Mouse (Mus musculus): ENCODE data around the gene Shisal2a. TPM values are rescaled to one million over a fixed set of nuclear protein-coding genes. Genes with fewer than 3 reads are reported as not detected.

Gene Shisal2a
- polyA plus RNA-seq, 1 experiment from 2014 or later = 3.2 TPM

DNA sequence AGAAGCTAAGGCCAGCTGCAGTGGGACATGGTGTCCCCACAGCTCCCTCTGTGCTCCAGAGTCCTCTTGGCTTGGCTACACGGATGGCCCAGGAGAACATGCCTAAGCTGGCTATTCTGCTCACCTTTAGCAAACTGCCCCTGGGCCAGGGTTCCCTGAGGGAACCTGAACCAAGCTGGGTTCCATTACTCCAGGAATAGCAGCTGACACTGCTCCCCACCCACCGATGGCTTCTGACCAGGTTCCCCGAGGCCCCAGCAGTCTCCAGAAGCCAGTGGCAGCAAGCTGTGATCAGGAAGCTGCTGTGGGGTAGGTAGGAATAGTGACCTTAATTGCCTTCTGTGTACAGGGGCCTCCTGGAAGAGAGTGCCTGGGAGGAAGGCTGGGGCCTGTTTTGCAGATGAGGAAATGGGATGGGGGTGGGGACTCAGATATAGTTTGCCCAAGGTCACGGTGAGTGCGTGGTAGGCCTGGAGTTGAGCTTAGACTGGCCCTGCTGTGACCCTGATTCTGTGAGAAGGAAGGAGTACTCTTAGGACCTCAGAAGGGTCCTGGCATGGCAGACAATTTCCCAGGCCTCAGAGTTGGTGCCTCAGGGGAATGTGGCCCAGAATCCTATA lies 34.8 kb downstream of the Shisal2a start:
- Histone ChIP-seq H3K4me1 (peaks cover 37% of the 10 kb centered on the region), H3K9ac (no peak overlapping the region), H3K27ac (no peak overlapping the region), H3K36me3 (no peaks in the 10 kb centered on the region), H3K4me3 (no peak overlapping the region), H3K9me3 (no peaks in the 10 kb centered on the region), H3K27me3 (replicated peaks) (no peaks in the 10 kb centered on the region), H3K4me2 (replicated peaks) (no peak overlapping the region)
- ATAC-seq (ENCODE audit: low FRiP score, low read depth) = no peak
- 62% methylated on average over 5 of the region's 5 CpGs for WGBS

DNA sequence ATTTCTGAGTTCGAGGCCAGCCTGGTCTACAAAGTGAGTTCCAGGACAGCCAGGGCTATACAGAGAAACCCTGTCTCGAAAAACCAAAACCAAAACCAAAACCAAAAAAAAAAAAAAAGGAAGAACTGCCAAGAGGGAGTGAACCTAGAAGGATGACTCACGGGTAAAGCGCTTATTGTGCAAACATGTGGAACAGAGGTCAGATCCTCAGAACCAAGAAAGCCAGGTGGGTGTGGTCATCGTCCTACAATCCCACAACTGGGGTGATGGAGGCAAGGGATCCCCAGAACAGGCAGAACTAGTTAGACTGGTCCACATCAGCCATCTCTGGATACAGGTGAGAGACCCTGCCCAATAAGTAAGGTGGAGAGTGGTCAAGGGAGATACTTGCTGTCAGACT lies 36.0 kb downstream of the Shisal2a start:
- no peak overlapping the region for H3K4me2 ChIP-seq (replicated peaks)
- H3K4me3 ChIP-seq = no peak overlapping the region
- H3K27ac ChIP-seq = no peak overlapping the region
- no peak for ATAC-seq (ENCODE audit: low FRiP score, low read depth)
- H3K4me1 ChIP-seq = peaks cover 37% of the 10 kb centered on the region
- WGBS = 88% methylated on average over 5 of the region's 5 CpGs
- H3K36me3 ChIP-seq = no peaks in the 10 kb centered on the region
- H3K9me3 ChIP-seq = no peaks in the 10 kb centered on the region
- no peaks in the 10 kb centered on the region for H3K27me3 ChIP-seq (replicated peaks)
- H3K9ac ChIP-seq = no peak overlapping the region

DNA sequence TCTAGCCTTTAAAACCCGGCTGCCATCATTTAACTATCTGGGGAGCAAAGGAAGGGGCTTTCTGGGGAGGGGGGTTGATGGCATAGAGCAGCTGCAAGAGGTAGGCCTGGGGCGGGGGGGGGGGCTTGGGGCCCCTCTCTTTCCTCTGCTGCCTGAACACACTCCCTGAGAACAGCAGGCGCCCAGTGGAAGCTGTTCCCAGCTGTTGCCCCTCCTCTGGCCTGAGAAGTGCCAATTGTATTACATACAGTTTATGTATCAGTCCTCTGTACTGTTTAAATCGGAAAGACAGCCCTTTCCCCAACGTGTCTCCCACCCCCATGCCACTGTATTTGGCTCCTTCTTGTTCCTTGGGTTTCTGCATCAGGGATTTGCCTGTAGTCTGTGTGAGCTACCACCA lies 37.3 kb downstream of the Shisal2a start:
- 34% methylated on average over 5 of the region's 5 CpGs for WGBS
- no peaks in the 10 kb centered on the region for H3K27me3 ChIP-seq (replicated peaks)
- H3K9me3 ChIP-seq = no peaks in the 10 kb centered on the region
- H3K4me2 ChIP-seq (replicated peaks) = no peak overlapping the region
- no peak overlapping the region for H3K9ac ChIP-seq
- no peak for ATAC-seq (ENCODE audit: low FRiP score, low read depth)
- H3K4me1 ChIP-seq = peaks cover 33% of the 10 kb centered on the region
- H3K4me3 ChIP-seq = no peak overlapping the region
- no peaks in the 10 kb centered on the region for H3K36me3 ChIP-seq
- no peak overlapping the region for H3K27ac ChIP-seq

DNA sequence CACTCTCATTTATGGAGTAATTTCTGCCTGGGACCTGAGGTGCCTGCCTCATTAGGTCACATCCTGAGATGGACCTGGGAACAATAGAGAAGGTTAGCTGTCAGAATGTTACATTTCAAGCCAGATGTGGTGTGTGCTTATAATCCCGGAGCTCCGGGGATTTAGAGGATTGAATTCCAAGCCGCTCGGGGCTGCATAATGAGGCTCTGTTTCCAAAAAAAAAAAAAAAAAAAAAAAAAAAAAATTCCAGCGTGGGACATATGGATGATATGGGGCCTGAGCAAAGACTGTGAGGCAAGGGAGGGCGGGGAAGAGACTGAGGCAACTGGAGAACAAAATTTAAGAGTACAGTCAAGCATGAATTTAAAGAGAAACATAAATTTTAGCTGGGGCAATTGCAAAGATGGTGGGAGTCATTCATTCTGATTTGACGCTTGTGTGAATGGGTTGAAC lies 38.5 kb downstream of the Shisal2a start:
- WGBS = 17% methylated on average over 7 of the region's 7 CpGs
- Histone ChIP-seq H3K9me3 (no peaks in the 10 kb centered on the region), H3K4me1 (peaks cover 21% of the 10 kb centered on the region), H3K4me2 (replicated peaks) (no peak overlapping the region), H3K27me3 (replicated peaks) (no peaks in the 10 kb centered on the region), H3K4me3 (no peak overlapping the region), H3K36me3 (0 out of 2 replicates have a peak, but pooled peaks cover 3% of the 10 kb centered on the region), H3K9ac (no peak overlapping the region), H3K27ac (no peak overlapping the region)
- no peak for ATAC-seq (ENCODE audit: low FRiP score, low read depth)

DNA sequence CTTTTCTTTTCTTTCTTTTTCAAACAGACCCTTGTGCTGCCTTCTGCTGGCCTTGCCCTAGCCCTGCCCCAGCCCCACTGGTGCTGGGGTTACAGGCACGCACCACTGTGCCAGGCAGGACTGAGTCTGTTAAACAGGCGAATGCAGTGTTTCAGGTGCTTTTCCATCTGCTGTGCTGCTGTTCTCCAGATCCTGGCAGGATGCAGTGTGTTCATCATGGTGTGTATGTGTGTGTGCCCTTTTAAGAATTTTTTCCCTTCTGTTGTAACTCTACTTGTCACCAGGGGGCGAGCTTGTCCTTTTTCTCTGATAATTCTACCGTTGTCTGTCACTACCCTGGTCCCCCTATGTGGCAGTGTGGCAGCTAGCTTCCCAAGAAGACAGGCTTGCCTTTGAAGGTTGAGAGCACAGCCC lies 43.9 kb downstream of the Shisal2a start:
- WGBS = 13% methylated on average over 4 of the region's 4 CpGs
- Histone ChIP-seq H3K27me3 (replicated peaks) (no peaks in the 10 kb centered on the region), H3K36me3 (peaks cover 35% of the 10 kb centered on the region), H3K4me1 (0 out of 2 replicates have a peak, but pooled peaks cover 6% of the 10 kb centered on the region), H3K4me3 (no peak overlapping the region), H3K27ac (no peak overlapping the region), H3K9ac (no peak overlapping the region), H3K4me2 (replicated peaks) (no peak overlapping the region), H3K9me3 (no peaks in the 10 kb centered on the region)
- peak; percentile 75 for ATAC-seq (ENCODE audit: low FRiP score, low read depth)

DNA sequence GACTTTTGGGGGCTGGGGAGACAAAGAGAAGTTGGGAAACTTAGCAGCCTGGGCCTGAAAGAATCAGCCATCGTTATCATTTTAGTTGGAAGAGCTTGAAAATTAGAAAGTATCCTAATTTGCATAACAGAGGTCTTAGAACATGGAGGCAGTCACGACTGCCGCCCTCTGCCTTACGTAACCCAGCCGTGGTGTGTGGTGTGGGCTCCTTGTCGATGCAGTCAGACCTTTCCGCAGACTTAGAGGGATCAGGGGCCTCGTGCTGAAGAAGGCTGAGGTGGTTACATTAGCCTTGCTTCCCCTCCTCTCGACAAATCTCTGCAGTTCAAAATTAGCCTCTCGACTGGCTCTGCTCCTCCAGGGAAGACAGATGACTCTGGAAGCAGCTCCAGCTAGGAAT lies 44.3 kb downstream of the Shisal2a start:
- Histone ChIP-seq H3K9me3 (no peaks in the 10 kb centered on the region), H3K36me3 (peaks cover 38% of the 10 kb centered on the region)
- no peak for ATAC-seq (ENCODE audit: low FRiP score, low read depth)

DNA sequence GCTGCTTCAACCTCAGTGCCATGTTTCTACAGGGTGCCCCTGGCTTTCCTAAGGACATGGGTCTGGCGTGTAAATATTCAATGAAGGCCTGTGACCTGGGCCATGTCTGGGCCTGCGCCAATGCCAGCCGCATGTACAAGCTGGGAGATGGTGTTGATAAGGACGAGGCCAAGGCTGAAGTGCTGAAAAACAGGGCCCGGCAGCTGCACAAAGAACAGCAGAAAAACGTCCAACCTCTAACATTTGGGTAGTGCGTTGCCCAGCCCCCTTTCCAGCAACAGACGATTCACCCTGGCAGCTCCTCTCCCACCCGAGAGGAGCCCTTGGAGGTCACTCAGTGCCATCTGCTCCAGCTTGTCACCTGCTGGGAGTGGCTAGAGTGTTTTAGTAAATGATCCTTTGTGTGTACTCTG lies 44.8 kb downstream of the Shisal2a start:
- Histone ChIP-seq H3K9me3 (no peaks in the 10 kb centered on the region), H3K27ac (no peak overlapping the region), H3K9ac (no peak overlapping the region), H3K4me2 (replicated peaks) (no peak overlapping the region), H3K36me3 (peaks cover 42% of the 10 kb centered on the region), H3K4me3 (no peak overlapping the region), H3K4me1 (0 out of 2 replicates have a peak, but pooled peaks cover 6% of the 10 kb centered on the region), H3K27me3 (replicated peaks) (no peaks in the 10 kb centered on the region)
- WGBS = 66% methylated on average over 9 of the region's 9 CpGs
- no peak for ATAC-seq (ENCODE audit: low FRiP score, low read depth)

More for the DNA sequence above, 44.3 kb downstream of the Shisal2a start:
- Histone ChIP-seq H3K4me1 (0 out of 2 replicates have a peak, but pooled peaks cover 6% of the 10 kb centered on the region), H3K27ac (no peak overlapping the region), H3K4me2 (replicated peaks) (no peak overlapping the region), H3K27me3 (replicated peaks) (no peaks in the 10 kb centered on the region), H3K9ac (no peak overlapping the region), H3K4me3 (no peak overlapping the region)
- 69% methylated on average over 10 of the region's 10 CpGs for WGBS

DNA sequence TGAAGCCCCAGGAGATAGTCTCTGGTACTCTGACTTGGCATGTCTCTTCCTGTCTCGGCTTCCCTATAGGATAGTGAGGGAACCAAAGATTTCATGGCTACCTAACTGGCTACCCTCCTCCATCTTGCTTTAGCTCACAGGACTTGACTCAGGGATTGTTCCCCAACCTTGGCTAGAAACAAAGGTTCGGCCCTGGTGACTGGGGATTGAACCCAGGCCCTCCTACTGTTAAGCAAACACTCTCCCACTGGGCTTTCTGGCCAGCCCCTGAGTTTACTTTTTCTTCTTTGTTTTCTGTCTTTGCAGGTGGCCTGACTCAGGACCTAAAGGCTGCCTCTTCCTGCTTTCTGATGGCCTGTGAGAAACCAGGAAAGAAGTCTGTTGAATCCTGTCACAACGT lies 45.3 kb downstream of the Shisal2a start:
- Histone ChIP-seq H3K9me3 (no peaks in the 10 kb centered on the region), H3K36me3 (peaks cover 46% of the 10 kb centered on the region), H3K27me3 (replicated peaks) (no peaks in the 10 kb centered on the region), H3K4me2 (replicated peaks) (no peak overlapping the region), H3K4me3 (no peak overlapping the region), H3K9ac (no peak overlapping the region), H3K27ac (no peak overlapping the region), H3K4me1 (0 out of 2 replicates have a peak, but pooled peaks cover 6% of the 10 kb centered on the region)
- ATAC-seq (ENCODE audit: low FRiP score, low read depth) = no peak
- 40% methylated on average over 3 of the region's 3 CpGs for WGBS

DNA sequence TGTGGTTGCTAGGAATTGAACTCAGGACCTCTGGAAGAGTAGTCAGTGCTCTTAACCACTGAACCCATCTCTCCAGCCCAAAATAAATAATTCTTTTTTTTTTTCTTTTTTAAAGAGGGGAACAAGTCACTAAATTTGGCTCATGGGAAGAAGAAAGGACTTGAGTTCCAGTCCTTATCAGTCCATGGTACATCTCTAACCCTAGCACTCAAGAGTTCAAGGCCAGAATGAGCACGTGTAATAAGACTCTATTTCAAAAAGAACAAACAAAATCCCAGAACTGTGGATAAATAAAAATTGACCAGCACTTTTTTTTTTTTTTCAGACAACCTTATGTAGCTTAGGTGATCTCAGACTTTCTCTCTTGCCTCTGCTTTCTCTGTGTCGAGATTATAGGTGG lies 46.4 kb downstream of the Shisal2a start:
- whole genome bisulfite sequencing = 86% methylated on average over 2 of the region's 2 CpGs
- Histone ChIP-seq H3K4me3 (no peak overlapping the region), H3K9me3 (no peaks in the 10 kb centered on the region), H3K4me1 (0 out of 2 replicates have a peak, but pooled peaks cover 6% of the 10 kb centered on the region), H3K27me3 (replicated peaks) (no peaks in the 10 kb centered on the region), H3K36me3 (peaks cover 50% of the 10 kb centered on the region), H3K9ac (no peak overlapping the region), H3K4me2 (replicated peaks) (no peak overlapping the region), H3K27ac (no peak overlapping the region)
- no peak for ATAC-seq (ENCODE audit: low FRiP score, low read depth)

DNA sequence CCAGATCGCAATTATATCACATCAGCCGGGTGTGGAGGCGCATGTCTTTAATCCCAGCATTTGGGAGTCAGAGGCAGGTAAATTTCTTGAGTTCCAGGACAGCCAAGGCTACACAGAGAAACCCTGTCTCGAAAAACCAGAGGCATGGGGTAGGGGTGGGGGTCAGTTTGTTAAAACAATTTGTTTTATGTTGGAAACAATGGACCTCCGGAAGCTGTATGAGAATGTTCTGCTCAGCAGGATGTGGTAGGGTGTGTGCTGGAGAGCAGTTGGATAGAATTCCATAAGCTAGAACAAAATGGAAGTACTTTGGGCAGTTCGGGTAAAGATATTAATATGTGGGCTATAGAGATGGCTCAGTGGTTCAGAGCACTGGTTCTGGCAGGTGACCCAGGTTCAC lies 47.7 kb downstream of the Shisal2a start:
- no peak overlapping the region for H3K9ac ChIP-seq
- WGBS = 94% methylated on average over 6 of the region's 6 CpGs
- no peak overlapping the region for H3K27ac ChIP-seq
- H3K4me3 ChIP-seq = no peak overlapping the region
- H3K4me1 ChIP-seq = 0 out of 2 replicates have a peak, but pooled peaks cover 6% of the 10 kb centered on the region
- no peaks in the 10 kb centered on the region for H3K27me3 ChIP-seq (replicated peaks)
- no peaks in the 10 kb centered on the region for H3K9me3 ChIP-seq
- peaks cover 53% of the 10 kb centered on the region for H3K36me3 ChIP-seq
- ATAC-seq (ENCODE audit: low FRiP score, low read depth) = no peak
- no peak overlapping the region for H3K4me2 ChIP-seq (replicated peaks)

DNA sequence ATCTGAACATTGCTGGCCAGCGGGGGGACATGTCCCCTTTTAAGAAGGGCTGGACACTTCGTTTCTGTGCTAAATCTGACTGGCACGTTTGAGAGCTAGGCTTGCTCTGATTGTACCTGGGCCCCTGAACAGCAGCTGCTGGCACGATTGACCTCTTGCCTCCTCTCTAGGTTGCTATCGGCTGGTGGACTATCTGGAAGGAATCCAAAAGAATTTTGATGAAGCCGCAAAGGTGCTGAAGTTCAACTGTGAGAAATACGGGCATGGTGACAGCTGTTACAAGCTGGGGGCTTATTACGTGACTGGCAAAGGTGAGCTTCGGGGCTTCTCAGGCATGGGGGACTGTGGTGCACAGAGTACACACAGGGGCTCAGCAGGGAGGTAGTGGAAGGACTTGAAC lies 51.1 kb downstream of the Shisal2a start:
- WGBS = 91% methylated on average over 9 of the region's 9 CpGs
- H3K4me3 ChIP-seq = no peak overlapping the region
- H3K4me2 ChIP-seq (replicated peaks) = no peak overlapping the region
- H3K9me3 ChIP-seq = no peaks in the 10 kb centered on the region
- H3K27me3 ChIP-seq (replicated peaks) = no peaks in the 10 kb centered on the region
- H3K9ac ChIP-seq = no peak overlapping the region
- H3K4me1 ChIP-seq = peaks cover 6% of the 10 kb centered on the region; the same call in 1 of the 2 replicates
- peaks cover 40% of the 10 kb centered on the region for H3K36me3 ChIP-seq
- ATAC-seq (ENCODE audit: low FRiP score, low read depth) = no peak
- no peak overlapping the region for H3K27ac ChIP-seq

DNA sequence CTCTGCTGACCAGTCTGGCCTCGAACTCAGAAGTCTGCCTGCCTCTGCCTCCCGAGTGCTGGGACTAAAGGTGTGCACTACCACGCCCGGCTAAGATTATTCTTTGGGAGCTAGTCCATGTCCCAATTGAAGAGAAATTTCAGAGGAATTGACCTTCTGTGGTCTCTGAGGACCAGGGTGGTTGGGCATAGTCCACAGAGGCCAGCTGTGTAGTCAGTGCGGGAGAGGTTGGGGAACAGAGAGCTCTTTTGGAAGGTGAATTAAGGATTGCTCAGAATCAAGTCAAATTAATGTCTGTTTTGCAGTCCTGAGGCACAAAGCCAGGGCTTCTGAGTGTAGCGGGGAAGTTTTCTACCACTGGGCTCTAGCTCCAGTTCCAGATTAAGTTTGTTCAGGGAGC lies 53.3 kb downstream of the Shisal2a start:
- Histone ChIP-seq H3K27me3 (replicated peaks) (no peaks in the 10 kb centered on the region), H3K27ac (no peak overlapping the region), H3K4me2 (replicated peaks) (no peak overlapping the region), H3K9ac (no peak overlapping the region), H3K9me3 (no peaks in the 10 kb centered on the region), H3K4me1 (peaks cover 6% of the 10 kb centered on the region; the same call in 1 of the 2 replicates), H3K4me3 (no peak overlapping the region), H3K36me3 (peaks cover 24% of the 10 kb centered on the region)
- 97% methylated on average over 6 of the region's 6 CpGs for WGBS
- no peak for ATAC-seq (ENCODE audit: low FRiP score, low read depth)

All from neural tube, embryonic 12.5 days (tissue).